Mouse (Mus musculus) liver, embryonic 16.5 days (tissue): ENCODE data around the gene Fank1. TPM values are rescaled to one million over a fixed set of nuclear protein-coding genes. Genes with fewer than 3 reads are reported as not detected.

Source experiments
- ATAC-seq: fragments of 200-750 bp; cut with Nextera tagmentation; 2 replicates; pipeline ENCODE4 v1.8.0; 2017; ENCODE audit warnings: low read depth, mild to moderate bottlenecking, moderate number of reproducible peaks, moderate library complexity
- H3K27ac ChIP-seq: fragments of 300-500 bp; sonication (generic); 2 replicates; pipeline ENCODE4 v1.5.1; 2014; ENCODE audit warnings: mild to moderate bottlenecking, low read length
- H3K27me3 ChIP-seq: fragments of 300-500 bp; sonication (generic); 2 replicates; pipeline ENCODE4 v1.6.1; 2014; ENCODE audit warnings: low read depth, low read length, mixed read lengths; ENCODE audit not compliant: control insufficient read depth, insufficient read depth
- H3K36me3 ChIP-seq: fragments of 300-500 bp; sonication (generic); 2 replicates; pipeline ENCODE4 v1.6.1; 2014; ENCODE audit warnings: mild to moderate bottlenecking; ENCODE audit not compliant: control insufficient read depth, insufficient read depth
- H3K4me1 ChIP-seq: fragments of 300-500 bp; sonication (generic); 2 replicates; pipeline ENCODE4 v1.6.1; 2014; ENCODE audit warnings: low read depth, low read length, mixed read lengths; ENCODE audit not compliant: control insufficient read depth
- H3K4me2 ChIP-seq: fragments of 300-500 bp; sonication (generic); 2 replicates; pipeline ENCODE4 v1.6.1; 2014; ENCODE audit warnings: low read depth, low read length, mixed read lengths
- H3K4me3 ChIP-seq: fragments of 300-500 bp; sonication (generic); 2 replicates; pipeline ENCODE4 v1.5.1; 2014; ENCODE audit warnings: low read depth, mild to moderate bottlenecking, low read length
- H3K9ac ChIP-seq: fragments of 300-500 bp; sonication (generic); 2 replicates; pipeline ENCODE4 v1.6.1; 2014; ENCODE audit warnings: low read depth, low read length
- H3K9me3 ChIP-seq: fragments of 300-500 bp; sonication (generic); replicated peaks from 2 replicates; pipeline ENCODE4 v1.6.1; 2016; ENCODE audit warnings: low read length; ENCODE audit not compliant: control insufficient read depth
- WGBS: fragments of 180-500 bp; shearing (Covaris S2); extraction: QIAGEN DNeasy Blood & Tissue Kit; methylation state at CpG from one replicate; pipeline ENCODE4 v1.1.7; 2014; ENCODE audit not compliant: insufficient replicate concordance; 5-methylcytosine and 5-hydroxymethylcytosine counted together
- polyA plus RNA-seq: library from polyadenylated mRNA; unstranded; fragments of >200 nt; fragmentation: Nextera tagmentation; extraction: Ambion mirVana; gene quantifications from 2 replicates; pipeline ENCODE4 v1.2.1, GENCODE M21; 2015

Gene Fank1
- polyA plus RNA-seq, 1 experiment from 2014 or later = not detected

- Histone ChIP-seq H3K4me2 (no peak overlapping the region), H3K4me1 (no peaks in the 10 kb centered on the region), H3K9ac (no peak overlapping the region), H3K27ac (no peak overlapping the region), H3K9me3 (no peaks in the 10 kb centered on the region), H3K4me3 (no peak overlapping the region), H3K27me3 (no peaks in the 10 kb centered on the region), H3K36me3 (no peaks in the 10 kb centered on the region)
- WGBS = 15% methylated on average over 7 of the region's 7 CpGs
- ATAC-seq = no peak
Measured at GRCm38 (mm10) chr7:133829579-133829978, 52.9 kb downstream of the Fank1 start.

GRCm38 (mm10) chr7:133839546-133839945, 62.9 kb downstream of the Fank1 start:
- H3K9ac ChIP-seq = no peak overlapping the region
- no peaks in the 10 kb centered on the region for H3K9me3 ChIP-seq
- no peaks in the 10 kb centered on the region for H3K27me3 ChIP-seq
- no peaks in the 10 kb centered on the region for H3K4me1 ChIP-seq
- H3K4me2 ChIP-seq = no peak overlapping the region
- 38% methylated on average over 4 of the region's 4 CpGs for WGBS
- no peak overlapping the region for H3K27ac ChIP-seq
- no peak overlapping the region for H3K4me3 ChIP-seq
- ATAC-seq = no peak
- H3K36me3 ChIP-seq = no peaks in the 10 kb centered on the region

- H3K4me2 ChIP-seq = no peak overlapping the region
- no peaks in the 10 kb centered on the region for H3K4me1 ChIP-seq
- no peak overlapping the region for H3K4me3 ChIP-seq
- H3K9me3 ChIP-seq = no peaks in the 10 kb centered on the region
- H3K36me3 ChIP-seq = no peaks in the 10 kb centered on the region
- no peak for ATAC-seq
- H3K9ac ChIP-seq = no peak overlapping the region
- H3K27me3 ChIP-seq = no peaks in the 10 kb centered on the region
- WGBS = 64% methylated on average over 6 of the region's 6 CpGs
- no peak overlapping the region for H3K27ac ChIP-seq
Measured at GRCm38 (mm10) chr7:133842079-133842478, 65.4 kb downstream of the Fank1 start.

GRCm38 (mm10) chr7:133847175-133847574, 70.5 kb downstream of the Fank1 start:
- no peak overlapping the region for H3K4me3 ChIP-seq
- no peak overlapping the region for H3K27ac ChIP-seq
- H3K9ac ChIP-seq = no peak overlapping the region
- no peaks in the 10 kb centered on the region for H3K4me1 ChIP-seq
- ATAC-seq = no peak
- H3K4me2 ChIP-seq = no peak overlapping the region
- 13% methylated on average over 1 of the region's 1 CpGs for WGBS
- H3K36me3 ChIP-seq = no peaks in the 10 kb centered on the region
- no peaks in the 10 kb centered on the region for H3K27me3 ChIP-seq
- no peaks in the 10 kb centered on the region for H3K9me3 ChIP-seq

GRCm38 (mm10) chr7:133848180-133848579, 71.5 kb downstream of the Fank1 start:
- WGBS = 54% methylated on average over 2 of the region's 2 CpGs
- no peaks in the 10 kb centered on the region for H3K27me3 ChIP-seq
- no peak overlapping the region for H3K4me2 ChIP-seq

GRCm38 (mm10) chr7:133850735-133851134, 74.1 kb downstream of the Fank1 start:
- Histone ChIP-seq H3K27ac (no peak overlapping the region), H3K9me3 (no peaks in the 10 kb centered on the region), H3K36me3 (no peaks in the 10 kb centered on the region), H3K9ac (no peak overlapping the region), H3K4me3 (no peak overlapping the region), H3K27me3 (no peaks in the 10 kb centered on the region), H3K4me1 (no peaks in the 10 kb centered on the region), H3K4me2 (no peak overlapping the region)
- ATAC-seq = no peak

More at GRCm38 (mm10) chr7:133848180-133848579, 71.5 kb downstream of the Fank1 start:
- H3K4me3 ChIP-seq = no peak overlapping the region
- H3K4me1 ChIP-seq = no peaks in the 10 kb centered on the region
- H3K9ac ChIP-seq = no peak overlapping the region
- H3K27ac ChIP-seq = no peak overlapping the region
- H3K9me3 ChIP-seq = no peaks in the 10 kb centered on the region
- no peaks in the 10 kb centered on the region for H3K36me3 ChIP-seq
- ATAC-seq = no peak

GRCm38 (mm10) chr7:133856278-133856677, 79.6 kb downstream of the Fank1 start:
- Histone ChIP-seq H3K4me3 (no peak overlapping the region), H3K36me3 (no peaks in the 10 kb centered on the region), H3K9me3 (no peaks in the 10 kb centered on the region), H3K27ac (no peak overlapping the region), H3K9ac (no peak overlapping the region), H3K4me1 (no peaks in the 10 kb centered on the region), H3K27me3 (no peaks in the 10 kb centered on the region), H3K4me2 (no peak overlapping the region)
- WGBS = 13% methylated on average over 3 of the region's 3 CpGs
- ATAC-seq = no peak

GRCm38 (mm10) chr7:133858506-133858905, 81.8 kb downstream of the Fank1 start:
- ATAC-seq = no peak
- Histone ChIP-seq H3K36me3 (no peaks in the 10 kb centered on the region), H3K9me3 (no peaks in the 10 kb centered on the region), H3K4me1 (no peaks in the 10 kb centered on the region), H3K4me3 (no peak overlapping the region), H3K27me3 (no peaks in the 10 kb centered on the region), H3K4me2 (no peak overlapping the region), H3K27ac (no peak overlapping the region), H3K9ac (no peak overlapping the region)
- WGBS = 62% methylated on average over 3 of the region's 3 CpGs

GRCm38 (mm10) chr7:133859548-133859947, 82.9 kb downstream of the Fank1 start:
- no peak for ATAC-seq
- WGBS = 41% methylated on average over 4 of the region's 4 CpGs
- H3K4me1 ChIP-seq = no peaks in the 10 kb centered on the region

GRCm38 (mm10) chr7:133862233-133862632, 85.6 kb downstream of the Fank1 start:
- Histone ChIP-seq H3K36me3 (no peaks in the 10 kb centered on the region), H3K4me3 (no peak overlapping the region), H3K9ac (no peak overlapping the region), H3K9me3 (no peaks in the 10 kb centered on the region), H3K27ac (no peak overlapping the region), H3K4me1 (no peaks in the 10 kb centered on the region), H3K4me2 (no peak overlapping the region), H3K27me3 (no peaks in the 10 kb centered on the region)
- no peak for ATAC-seq
- WGBS = 73% methylated on average over 6 of the region's 6 CpGs

More at GRCm38 (mm10) chr7:133859548-133859947, 82.9 kb downstream of the Fank1 start:
- H3K9me3 ChIP-seq = no peaks in the 10 kb centered on the region
- H3K9ac ChIP-seq = no peak overlapping the region
- H3K36me3 ChIP-seq = no peaks in the 10 kb centered on the region
- H3K4me3 ChIP-seq = no peak overlapping the region
- no peaks in the 10 kb centered on the region for H3K27me3 ChIP-seq
- no peak overlapping the region for H3K4me2 ChIP-seq
- H3K27ac ChIP-seq = no peak overlapping the region
